Mouse (Mus musculus) brain, embryonic 14.5 days (tissue): Measurements from ENCODE around the gene Fgf5.

Experiments
- CTCF ChIP-seq: fragments of 200-500 bp; IDR thresholded peaks from 2 replicates; pipeline ENCODE4 v1.5.1; 2012; ENCODE audit warnings: inconsistent platforms, mild to moderate bottlenecking, moderate library complexity, borderline replicate concordance; ENCODE audit not compliant: insufficient read depth, insufficient read length; ENCODE audit errors: extremely low read depth
- POLR2A ChIP-seq: fragments of 200-500 bp; IDR thresholded peaks from 2 replicates; pipeline ENCODE4 v1.6.1; 2012; ENCODE audit warnings: mild to moderate bottlenecking, inconsistent platforms, borderline replicate concordance; ENCODE audit not compliant: poor library complexity, insufficient read depth, insufficient read length, severe bottlenecking; ENCODE audit errors: extremely low read depth

DNA sequence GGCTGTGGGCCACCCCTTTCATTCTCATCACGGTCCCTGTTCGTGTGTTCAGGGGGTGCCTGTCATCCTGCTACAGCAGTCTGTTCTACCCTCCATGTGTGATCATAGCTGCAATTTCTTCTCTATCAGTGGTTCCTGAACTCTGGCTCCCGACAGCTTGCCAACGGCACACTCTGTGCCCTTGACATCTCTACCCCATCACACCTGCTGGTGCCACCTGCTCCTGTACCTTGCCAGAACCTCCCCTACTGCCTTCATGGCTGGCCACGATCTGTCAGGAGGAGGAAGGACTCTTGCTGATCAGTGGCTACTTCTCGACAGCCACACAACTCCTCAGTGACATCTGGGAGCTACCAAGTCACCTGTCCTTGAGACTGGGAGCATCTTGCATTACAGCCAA, 24.5 kb upstream of the Fgf5 start:
- TF ChIP-seq POLR2A (no peak), CTCF (no peak)
